Mouse (Mus musculus): Measurements from ENCODE around the gene Crip1. TPM values are rescaled to one million over a fixed set of nuclear protein-coding genes. Genes with fewer than 3 reads are reported as not detected.

Crip1 gene
- polyA plus RNA-seq, 1 experiment from 2014 or later: 293 TPM

- no peak overlapping the region for H3K4me2 ChIP-seq (replicated peaks; ENCODE audit: low read depth, low read length)
- H3K27me3 ChIP-seq (ENCODE audit: insufficient read depth, low read length): no peaks in the 10 kb centered on the region
- 0 out of 2 replicates have a peak, but pooled peaks cover 6% of the 10 kb centered on the region for H3K9me3 ChIP-seq (ENCODE audit: low read length)
- no peak for ATAC-seq (ENCODE audit: low FRiP score, low TSS enrichment)
- H3K27ac ChIP-seq (ENCODE audit: low read length): no peak overlapping the region
- no peak overlapping the region for H3K4me3 ChIP-seq (ENCODE audit: low read length)
- H3K36me3 ChIP-seq (ENCODE audit: insufficient read depth, low read length): peaks cover 10% of the 10 kb centered on the region; the same call in 1 of the 2 replicates
- no peak overlapping the region for H3K9ac ChIP-seq (replicated peaks; ENCODE audit: low read length)
- H3K4me1 ChIP-seq (ENCODE audit: insufficient read depth, low read length): peaks cover 29% of the 10 kb centered on the region
- 81% methylated on average over 8 of the region's 8 CpGs for WGBS
These were observed 42.2 kb upstream of the Crip1 start for GRCm38 (mm10) chr12:113103846-113104451.

DNA sequence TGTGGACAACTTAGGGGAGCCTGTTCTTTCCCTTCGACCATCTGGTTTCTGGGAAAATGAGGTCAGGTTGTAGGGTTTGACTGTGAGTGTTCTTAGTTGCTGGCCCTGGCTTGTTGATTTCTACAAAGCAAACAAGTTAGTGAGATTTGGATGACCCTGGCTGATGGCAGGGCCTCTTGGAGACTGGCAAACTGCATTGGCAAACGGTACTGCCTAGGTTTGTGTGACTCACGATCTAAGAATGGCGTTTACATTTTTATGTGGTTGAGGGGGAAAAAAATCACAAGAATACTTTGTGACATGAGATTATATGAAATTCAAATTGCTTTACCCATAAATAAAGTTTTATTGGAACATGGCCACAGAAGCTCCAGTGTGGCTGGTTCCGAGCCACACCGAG is 39.7 kb upstream of the Crip1 start:
- Histone ChIP-seq H3K4me3 (ENCODE audit: low read length) (no peak overlapping the region), H3K27ac (ENCODE audit: low read length) (no peak overlapping the region), H3K4me2 (replicated peaks; ENCODE audit: low read depth, low read length) (no peak overlapping the region), H3K9ac (replicated peaks; ENCODE audit: low read length) (no peak overlapping the region), H3K36me3 (ENCODE audit: insufficient read depth, low read length) (peaks cover 10% of the 10 kb centered on the region; the same call in 1 of the 2 replicates), H3K4me1 (ENCODE audit: insufficient read depth, low read length) (0 out of 2 replicates have a peak, but pooled peaks cover 7% of the 10 kb centered on the region), H3K27me3 (ENCODE audit: insufficient read depth, low read length) (no peaks in the 10 kb centered on the region), H3K9me3 (ENCODE audit: low read length) (0 out of 2 replicates have a peak, but pooled peaks cover 6% of the 10 kb centered on the region)
- 82% methylated on average over 6 of the region's 6 CpGs for WGBS
- no peak for ATAC-seq (ENCODE audit: low FRiP score, low TSS enrichment)

DNA sequence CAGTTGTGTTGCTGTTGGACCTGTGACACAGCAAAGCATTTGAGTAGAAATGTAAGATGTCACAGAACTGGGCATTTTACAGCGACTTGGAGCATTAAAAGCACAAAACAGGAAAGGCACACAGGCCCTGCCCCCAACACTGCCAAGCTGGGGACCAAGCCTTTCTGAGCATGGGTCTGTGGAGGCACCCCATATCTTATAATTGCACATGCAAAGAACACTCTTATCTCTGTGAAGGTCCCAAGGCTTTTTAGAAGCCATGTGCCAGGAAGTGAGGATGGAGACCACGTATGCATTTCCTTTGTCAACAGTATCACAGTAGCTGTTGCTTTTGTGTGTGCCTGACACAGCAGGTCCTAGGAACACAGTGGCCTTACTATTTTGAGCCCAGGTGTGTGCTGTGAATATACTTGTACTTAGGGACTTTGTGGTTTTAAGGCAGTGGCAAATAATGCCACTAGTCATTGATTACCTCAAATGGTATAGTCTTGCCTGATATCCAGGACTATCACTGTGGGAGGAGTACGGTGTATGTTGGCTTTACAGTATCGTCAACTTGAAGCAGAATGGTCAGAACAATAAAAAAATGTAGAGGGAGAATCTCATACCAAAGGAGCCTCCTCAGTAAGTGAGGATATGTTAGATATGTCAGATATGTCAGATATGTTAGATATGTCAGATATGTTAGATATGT is 38.5 kb upstream of the Crip1 start:
- 0 out of 2 replicates have a peak, but pooled peaks cover 7% of the 10 kb centered on the region for H3K4me1 ChIP-seq (ENCODE audit: insufficient read depth, low read length)
- no peak overlapping the region for H3K9ac ChIP-seq (replicated peaks; ENCODE audit: low read length)
- 74% methylated on average over 4 of the region's 4 CpGs for WGBS
- H3K4me2 ChIP-seq (replicated peaks; ENCODE audit: low read depth, low read length): no peak overlapping the region
- 0 out of 2 replicates have a peak, but pooled peaks cover 6% of the 10 kb centered on the region for H3K9me3 ChIP-seq (ENCODE audit: low read length)
- no peak for ATAC-seq (ENCODE audit: low FRiP score, low TSS enrichment)
- no peak overlapping the region for H3K4me3 ChIP-seq (ENCODE audit: low read length)
- no peak overlapping the region for H3K27ac ChIP-seq (ENCODE audit: low read length)
- H3K36me3 ChIP-seq (ENCODE audit: insufficient read depth, low read length): peaks cover 10% of the 10 kb centered on the region; the same call in 1 of the 2 replicates
- no peaks in the 10 kb centered on the region for H3K27me3 ChIP-seq (ENCODE audit: insufficient read depth, low read length)

DNA sequence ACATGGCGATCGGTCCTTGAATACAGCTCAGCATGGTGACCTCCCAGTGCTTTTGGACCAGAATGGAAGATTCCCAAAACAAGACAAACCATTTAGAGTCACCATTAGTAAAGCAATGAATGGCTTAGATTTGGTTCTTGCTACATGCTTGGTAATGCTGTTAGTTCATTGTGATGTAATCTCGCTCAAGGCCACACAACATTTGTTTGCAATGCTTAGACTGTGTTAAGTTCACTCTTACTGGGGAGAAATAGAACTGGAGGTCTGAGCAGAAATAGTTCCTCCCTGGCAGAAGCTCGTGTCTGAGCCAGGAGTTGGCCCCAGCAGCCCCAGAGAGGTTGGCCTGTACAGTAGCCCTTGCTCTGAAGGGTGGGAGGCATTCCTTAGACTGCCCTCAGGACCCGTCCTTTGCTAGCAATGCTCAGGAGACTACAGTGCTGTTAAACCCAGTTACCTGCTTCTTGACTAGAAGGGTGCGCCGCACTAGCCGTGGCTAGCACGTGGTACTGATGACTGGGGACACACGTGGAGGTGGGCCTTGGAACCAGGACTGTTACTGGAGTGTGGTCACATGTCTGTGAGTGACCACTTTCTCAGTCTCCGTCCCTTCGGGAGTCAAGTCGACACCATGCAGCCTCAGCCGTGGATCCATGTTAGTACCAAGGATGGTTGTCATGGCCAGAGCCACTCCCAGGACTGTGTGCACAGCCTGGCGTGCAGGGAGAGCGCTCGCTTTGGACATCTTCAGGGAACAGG is 37.4 kb upstream of the Crip1 start:
- 0 out of 2 replicates have a peak, but pooled peaks have one; percentile 5 for ATAC-seq (ENCODE audit: low FRiP score, low TSS enrichment)
- 0 out of 2 replicates have a peak, but pooled peaks cover 6% of the 10 kb centered on the region for H3K9me3 ChIP-seq (ENCODE audit: low read length)
- H3K4me1 ChIP-seq (ENCODE audit: insufficient read depth, low read length): 0 out of 2 replicates have a peak, but pooled peaks cover 7% of the 10 kb centered on the region
- no peak overlapping the region for H3K9ac ChIP-seq (replicated peaks; ENCODE audit: low read length)
- H3K27me3 ChIP-seq (ENCODE audit: insufficient read depth, low read length): no peaks in the 10 kb centered on the region
- no peak overlapping the region for H3K4me2 ChIP-seq (replicated peaks; ENCODE audit: low read depth, low read length)
- 83% methylated on average over 17 of the region's 17 CpGs for WGBS
- H3K36me3 ChIP-seq (ENCODE audit: insufficient read depth, low read length): peaks cover 19% of the 10 kb centered on the region
- H3K27ac ChIP-seq (ENCODE audit: low read length): no peak overlapping the region
- H3K4me3 ChIP-seq (ENCODE audit: low read length): no peak overlapping the region

DNA sequence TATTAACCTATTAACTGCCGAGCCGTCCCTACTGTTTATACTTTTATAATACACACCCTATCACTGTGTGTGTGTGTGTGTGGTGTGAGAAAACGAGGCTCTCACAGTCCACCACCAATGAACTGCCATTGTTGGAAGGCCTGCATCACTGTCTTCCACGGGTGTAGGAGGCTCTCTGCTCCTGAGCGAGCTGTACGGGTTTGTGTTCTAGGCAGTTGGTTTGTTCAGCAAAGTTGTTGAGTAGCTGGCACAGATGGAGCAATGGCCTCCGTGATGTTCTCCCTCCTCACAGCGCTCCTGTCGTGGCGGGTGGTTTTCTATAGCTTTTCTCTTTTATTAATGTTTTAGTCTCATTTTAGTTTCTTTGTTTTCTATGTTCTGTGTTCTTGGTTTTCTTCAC is 36.3 kb upstream of the Crip1 start:
- Histone ChIP-seq H3K4me2 (replicated peaks; ENCODE audit: low read depth, low read length) (no peak overlapping the region), H3K9me3 (ENCODE audit: low read length) (0 out of 2 replicates have a peak, but pooled peaks cover 6% of the 10 kb centered on the region), H3K4me3 (ENCODE audit: low read length) (no peak overlapping the region), H3K27ac (ENCODE audit: low read length) (no peak overlapping the region), H3K9ac (replicated peaks; ENCODE audit: low read length) (no peak overlapping the region), H3K36me3 (ENCODE audit: insufficient read depth, low read length) (peaks cover 24% of the 10 kb centered on the region), H3K4me1 (ENCODE audit: insufficient read depth, low read length) (0 out of 2 replicates have a peak, but pooled peaks cover 7% of the 10 kb centered on the region), H3K27me3 (ENCODE audit: insufficient read depth, low read length) (no peaks in the 10 kb centered on the region)
- no peak for ATAC-seq (ENCODE audit: low FRiP score, low TSS enrichment)
- WGBS: 76% methylated on average over 10 of the region's 10 CpGs

GRCm38 (mm10) chr12:113114141-113114540 is 32.0 kb upstream of the Crip1 start:
- Histone ChIP-seq H3K9me3 (ENCODE audit: low read length) (no peaks in the 10 kb centered on the region), H3K4me2 (replicated peaks; ENCODE audit: low read depth, low read length) (no peak overlapping the region), H3K4me3 (ENCODE audit: low read length) (no peak overlapping the region), H3K27ac (ENCODE audit: low read length) (no peak overlapping the region), H3K9ac (replicated peaks; ENCODE audit: low read length) (no peak overlapping the region), H3K4me1 (ENCODE audit: insufficient read depth, low read length) (no peaks in the 10 kb centered on the region), H3K36me3 (ENCODE audit: insufficient read depth, low read length) (peaks cover 53% of the 10 kb centered on the region), H3K27me3 (ENCODE audit: insufficient read depth, low read length) (no peaks in the 10 kb centered on the region)
- no peak for ATAC-seq (ENCODE audit: low FRiP score, low TSS enrichment)
- WGBS: 91% methylated on average over 4 of the region's 4 CpGs

DNA sequence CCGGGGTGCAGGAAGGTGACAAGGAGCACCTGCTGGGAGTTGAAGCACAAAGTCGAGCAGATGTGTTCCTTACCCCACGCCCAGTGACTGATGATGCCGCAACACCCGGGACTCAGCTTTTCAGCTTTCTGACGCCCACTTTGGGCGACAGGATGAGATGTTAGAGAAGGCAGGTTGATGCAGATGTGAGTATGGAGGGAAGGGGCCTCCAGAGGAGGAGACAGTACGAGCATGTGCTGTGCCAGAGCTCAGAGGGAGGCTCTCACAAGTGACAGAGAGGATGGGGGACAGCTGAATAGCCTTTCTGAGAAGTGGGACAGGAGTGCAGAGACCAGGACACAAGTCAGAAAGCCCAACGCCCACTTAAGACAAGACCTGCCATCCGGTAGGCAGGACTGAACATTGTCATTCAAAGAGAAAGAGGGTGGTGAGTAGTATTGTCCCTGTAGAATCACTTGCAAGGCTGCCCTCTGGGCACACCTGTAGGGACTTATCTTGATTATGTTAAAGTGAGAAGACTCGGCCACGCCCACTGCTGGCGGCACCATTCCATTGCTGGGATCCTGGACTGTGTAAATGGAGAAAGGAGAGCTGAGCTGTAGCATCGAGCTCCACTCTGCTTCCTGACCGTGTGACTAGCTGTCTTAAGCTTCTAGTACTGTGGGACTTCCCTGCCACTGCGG is 31.1 kb upstream of the Crip1 start:
- 85% methylated on average over 16 of the region's 16 CpGs for WGBS
- Histone ChIP-seq H3K36me3 (ENCODE audit: insufficient read depth, low read length) (peaks cover 56% of the 10 kb centered on the region), H3K9me3 (ENCODE audit: low read length) (no peaks in the 10 kb centered on the region), H3K27me3 (ENCODE audit: insufficient read depth, low read length) (no peaks in the 10 kb centered on the region), H3K9ac (replicated peaks; ENCODE audit: low read length) (no peak overlapping the region), H3K27ac (ENCODE audit: low read length) (no peak overlapping the region), H3K4me3 (ENCODE audit: low read length) (no peak overlapping the region), H3K4me1 (ENCODE audit: insufficient read depth, low read length) (no peaks in the 10 kb centered on the region), H3K4me2 (replicated peaks; ENCODE audit: low read depth, low read length) (no peak overlapping the region)
- ATAC-seq (ENCODE audit: low FRiP score, low TSS enrichment): no peak

- Histone ChIP-seq H3K4me3 (ENCODE audit: low read length) (no peak overlapping the region), H3K9me3 (ENCODE audit: low read length) (no peaks in the 10 kb centered on the region), H3K4me1 (ENCODE audit: insufficient read depth, low read length) (no peaks in the 10 kb centered on the region), H3K4me2 (replicated peaks; ENCODE audit: low read depth, low read length) (no peak overlapping the region), H3K36me3 (ENCODE audit: insufficient read depth, low read length) (peaks cover 79% of the 10 kb centered on the region), H3K27me3 (ENCODE audit: insufficient read depth, low read length) (no peaks in the 10 kb centered on the region), H3K9ac (replicated peaks; ENCODE audit: low read length) (no peak overlapping the region), H3K27ac (ENCODE audit: low read length) (no peak overlapping the region)
- peak; percentile 16; the same call in 1 of the 2 replicates for ATAC-seq (ENCODE audit: low FRiP score, low TSS enrichment)
- 86% methylated on average over 19 of the region's 20 CpGs for WGBS
These were observed 26.4 kb upstream of the Crip1 start for GRCm38 (mm10) chr12:113119516-113120410.
